Mouse (Mus musculus): Measurements from ENCODE around the gene Actn2. TPM values are rescaled to one million over a fixed set of nuclear protein-coding genes. Genes with fewer than 3 reads are reported as not detected.
A peak's percentile ranks its signal among the peaks of the same experiment; 100 is the strongest.

The Actn2 gene
- polyA plus RNA-seq, 1 experiment from 2014 or later, result 0.64 TPM

GRCm38 (mm10) chr13:12328392-12328791 is 12.2 kb downstream of the Actn2 start:
- no peak for ATAC-seq (ENCODE audit: insufficient number of reproducible peaks, insufficient read depth, low FRiP score, low read depth)
- Histone ChIP-seq H3K9ac (replicated peaks; ENCODE audit: low read depth, low read length) (no peak overlapping the region), H3K4me3 (ENCODE audit: low read depth, low read length) (no peak overlapping the region), H3K4me2 (replicated peaks; ENCODE audit: low read depth, low read length) (no peak overlapping the region), H3K27me3 (ENCODE audit: control insufficient read depth, insufficient read depth, low read length) (no peaks in the 10 kb centered on the region), H3K4me1 (ENCODE audit: control insufficient read depth, insufficient read depth, low read length) (no peaks in the 10 kb centered on the region), H3K27ac (ENCODE audit: low read length) (no peak overlapping the region), H3K36me3 (ENCODE audit: control insufficient read depth, insufficient read depth, low read length) (no peaks in the 10 kb centered on the region), H3K9me3 (ENCODE audit: control insufficient read depth, low read depth, low read length) (no peaks in the 10 kb centered on the region)
- WGBS, result 73% methylated on average over 4 of the region's 4 CpGs

GRCm38 (mm10) chr13:12327577-12327976 is 13.0 kb downstream of the Actn2 start:
- H3K27me3 ChIP-seq (ENCODE audit: control insufficient read depth, insufficient read depth, low read length), result no peaks in the 10 kb centered on the region
- no peak overlapping the region for H3K27ac ChIP-seq (ENCODE audit: low read length)
- no peaks in the 10 kb centered on the region for H3K9me3 ChIP-seq (ENCODE audit: control insufficient read depth, low read depth, low read length)
- no peak overlapping the region for H3K9ac ChIP-seq (replicated peaks; ENCODE audit: low read depth, low read length)
- H3K4me2 ChIP-seq (replicated peaks; ENCODE audit: low read depth, low read length), result no peak overlapping the region
- no peaks in the 10 kb centered on the region for H3K36me3 ChIP-seq (ENCODE audit: control insufficient read depth, insufficient read depth, low read length)
- H3K4me3 ChIP-seq (ENCODE audit: low read depth, low read length), result no peak overlapping the region
- ATAC-seq (ENCODE audit: insufficient number of reproducible peaks, insufficient read depth, low FRiP score, low read depth), result no peak
- H3K4me1 ChIP-seq (ENCODE audit: control insufficient read depth, insufficient read depth, low read length), result no peaks in the 10 kb centered on the region
- 91% methylated on average over 6 of the region's 6 CpGs for WGBS

- ATAC-seq (ENCODE audit: insufficient number of reproducible peaks, insufficient read depth, low FRiP score, low read depth), result no peak
- no peak overlapping the region for H3K9ac ChIP-seq (replicated peaks; ENCODE audit: low read depth, low read length)
Measured at GRCm38 (mm10) chr13:12323076-12323625, 17.4 kb downstream of the Actn2 start.

GRCm38 (mm10) chr13:12320148-12320547 is 20.4 kb downstream of the Actn2 start:
- Histone ChIP-seq H3K9me3 (ENCODE audit: control insufficient read depth, low read depth, low read length) (no peaks in the 10 kb centered on the region), H3K4me1 (ENCODE audit: control insufficient read depth, insufficient read depth, low read length) (no peaks in the 10 kb centered on the region), H3K27ac (ENCODE audit: low read length) (no peak overlapping the region), H3K4me3 (ENCODE audit: low read depth, low read length) (no peak overlapping the region), H3K36me3 (ENCODE audit: control insufficient read depth, insufficient read depth, low read length) (no peaks in the 10 kb centered on the region), H3K27me3 (ENCODE audit: control insufficient read depth, insufficient read depth, low read length) (no peaks in the 10 kb centered on the region), H3K4me2 (replicated peaks; ENCODE audit: low read depth, low read length) (no peak overlapping the region), H3K9ac (replicated peaks; ENCODE audit: low read depth, low read length) (no peak overlapping the region)
- no peak for ATAC-seq (ENCODE audit: insufficient number of reproducible peaks, insufficient read depth, low FRiP score, low read depth)
- 61% methylated on average over 2 of the region's 2 CpGs for WGBS

More at GRCm38 (mm10) chr13:12323076-12323625, 17.4 kb downstream of the Actn2 start:
- Histone ChIP-seq H3K4me1 (ENCODE audit: control insufficient read depth, insufficient read depth, low read length) (no peaks in the 10 kb centered on the region), H3K4me2 (replicated peaks; ENCODE audit: low read depth, low read length) (no peak overlapping the region), H3K27ac (ENCODE audit: low read length) (no peak overlapping the region), H3K9me3 (ENCODE audit: control insufficient read depth, low read depth, low read length) (no peaks in the 10 kb centered on the region), H3K27me3 (ENCODE audit: control insufficient read depth, insufficient read depth, low read length) (no peaks in the 10 kb centered on the region), H3K4me3 (ENCODE audit: low read depth, low read length) (no peak overlapping the region), H3K36me3 (ENCODE audit: control insufficient read depth, insufficient read depth, low read length) (no peaks in the 10 kb centered on the region)
- 85% methylated on average over 12 of the region's 12 CpGs for WGBS

GRCm38 (mm10) chr13:12318017-12318416 is 22.5 kb downstream of the Actn2 start:
- Histone ChIP-seq H3K27me3 (ENCODE audit: control insufficient read depth, insufficient read depth, low read length) (no peaks in the 10 kb centered on the region), H3K4me1 (ENCODE audit: control insufficient read depth, insufficient read depth, low read length) (no peaks in the 10 kb centered on the region), H3K9ac (replicated peaks; ENCODE audit: low read depth, low read length) (no peak overlapping the region), H3K36me3 (ENCODE audit: control insufficient read depth, insufficient read depth, low read length) (no peaks in the 10 kb centered on the region), H3K4me3 (ENCODE audit: low read depth, low read length) (no peak overlapping the region), H3K27ac (ENCODE audit: low read length) (no peak overlapping the region), H3K9me3 (ENCODE audit: control insufficient read depth, low read depth, low read length) (no peaks in the 10 kb centered on the region), H3K4me2 (replicated peaks; ENCODE audit: low read depth, low read length) (no peak overlapping the region)
- WGBS, result 63% methylated on average over 5 of the region's 5 CpGs
- no peak for ATAC-seq (ENCODE audit: insufficient number of reproducible peaks, insufficient read depth, low FRiP score, low read depth)

GRCm38 (mm10) chr13:12317191-12317765 is 23.3 kb downstream of the Actn2 start:
- no peaks in the 10 kb centered on the region for H3K36me3 ChIP-seq (ENCODE audit: control insufficient read depth, insufficient read depth, low read length)
- no peak overlapping the region for H3K4me2 ChIP-seq (replicated peaks; ENCODE audit: low read depth, low read length)
- no peaks in the 10 kb centered on the region for H3K4me1 ChIP-seq (ENCODE audit: control insufficient read depth, insufficient read depth, low read length)
- no peak overlapping the region for H3K9ac ChIP-seq (replicated peaks; ENCODE audit: low read depth, low read length)
- ATAC-seq (ENCODE audit: insufficient number of reproducible peaks, insufficient read depth, low FRiP score, low read depth), result no peak
- no peaks in the 10 kb centered on the region for H3K9me3 ChIP-seq (ENCODE audit: control insufficient read depth, low read depth, low read length)
- H3K4me3 ChIP-seq (ENCODE audit: low read depth, low read length), result no peak overlapping the region
- H3K27me3 ChIP-seq (ENCODE audit: control insufficient read depth, insufficient read depth, low read length), result no peaks in the 10 kb centered on the region
- H3K27ac ChIP-seq (ENCODE audit: low read length), result no peak overlapping the region
- 49% methylated on average over 6 of the region's 6 CpGs for WGBS

- no peak overlapping the region for H3K4me2 ChIP-seq (replicated peaks; ENCODE audit: low read depth, low read length)
- H3K4me3 ChIP-seq (ENCODE audit: low read depth, low read length), result no peak overlapping the region
- WGBS, result 94% methylated on average over 6 of the region's 6 CpGs
- H3K4me1 ChIP-seq (ENCODE audit: control insufficient read depth, insufficient read depth, low read length), result no peaks in the 10 kb centered on the region
- no peak overlapping the region for H3K9ac ChIP-seq (replicated peaks; ENCODE audit: low read depth, low read length)
- no peak overlapping the region for H3K27ac ChIP-seq (ENCODE audit: low read length)
- H3K27me3 ChIP-seq (ENCODE audit: control insufficient read depth, insufficient read depth, low read length), result no peaks in the 10 kb centered on the region
- no peaks in the 10 kb centered on the region for H3K36me3 ChIP-seq (ENCODE audit: control insufficient read depth, insufficient read depth, low read length)
- no peak for ATAC-seq (ENCODE audit: insufficient number of reproducible peaks, insufficient read depth, low FRiP score, low read depth)
- H3K9me3 ChIP-seq (ENCODE audit: control insufficient read depth, low read depth, low read length), result no peaks in the 10 kb centered on the region
Measured at GRCm38 (mm10) chr13:12314173-12314572, 26.4 kb downstream of the Actn2 start.

GRCm38 (mm10) chr13:12311930-12312492 is 28.5 kb downstream of the Actn2 start:
- Histone ChIP-seq H3K36me3 (ENCODE audit: control insufficient read depth, insufficient read depth, low read length) (no peaks in the 10 kb centered on the region), H3K4me3 (ENCODE audit: low read depth, low read length) (no peak overlapping the region), H3K27ac (ENCODE audit: low read length) (peak overlapping the region; percentile 48; the same call in 1 of the 2 replicates), H3K9me3 (ENCODE audit: control insufficient read depth, low read depth, low read length) (no peaks in the 10 kb centered on the region), H3K27me3 (ENCODE audit: control insufficient read depth, insufficient read depth, low read length) (no peaks in the 10 kb centered on the region), H3K4me1 (ENCODE audit: control insufficient read depth, insufficient read depth, low read length) (no peaks in the 10 kb centered on the region), H3K9ac (replicated peaks; ENCODE audit: low read depth, low read length) (no peak overlapping the region), H3K4me2 (replicated peaks; ENCODE audit: low read depth, low read length) (no peak overlapping the region)
- 52% methylated on average over 10 of the region's 10 CpGs for WGBS
- no peak; the same call in 1 of the 2 replicates for ATAC-seq (ENCODE audit: insufficient number of reproducible peaks, insufficient read depth, low FRiP score, low read depth)

Measured in stomach, embryonic 14.5 days (tissue).